Mouse (Mus musculus): ENCODE measurements around the gene Hdac7. TPM values are rescaled to one million over a fixed set of nuclear protein-coding genes. Genes with fewer than 3 reads are reported as not detected.

The Hdac7 gene
- total and polyA plus RNA-seq, 3 experiments = 23.7 to 61.8 (median 25.7) TPM

DNA sequence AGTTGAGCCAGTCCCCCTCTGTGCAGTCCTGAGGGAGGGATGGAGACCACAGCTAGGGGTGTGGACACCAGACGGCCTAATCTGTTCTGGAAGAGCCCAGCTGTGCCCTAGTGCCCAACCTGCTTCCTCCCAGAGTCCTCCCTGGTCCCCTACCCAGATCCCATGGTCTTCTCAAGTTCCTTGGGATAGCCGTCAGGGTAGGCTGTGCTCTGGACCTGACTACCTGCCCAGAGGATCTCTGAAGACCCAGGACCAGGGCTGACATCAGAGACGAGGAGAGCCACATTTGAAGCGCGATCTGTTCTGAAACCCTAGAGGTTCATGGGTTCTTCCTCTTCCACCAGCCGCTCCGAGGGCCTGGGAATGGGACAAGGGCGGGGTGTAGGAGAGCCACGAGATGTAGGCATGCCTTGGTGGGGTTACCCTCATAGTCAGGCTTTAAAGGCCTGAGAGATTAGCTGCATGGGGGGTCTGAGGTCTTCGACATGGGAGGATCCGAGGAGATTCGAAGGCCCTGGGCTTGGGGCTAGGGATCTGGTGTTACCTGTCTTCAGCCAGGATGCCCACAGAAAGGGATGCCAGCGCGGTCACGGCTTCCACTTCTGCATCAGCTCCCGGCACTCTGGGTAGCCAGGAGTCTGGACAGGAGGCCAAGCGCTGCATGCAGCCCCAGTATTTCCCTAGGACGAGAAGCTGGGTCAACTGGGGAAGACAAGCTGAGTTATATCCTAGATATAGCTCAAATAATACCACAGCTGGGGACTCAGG lies 50.7 kb downstream of the Hdac7 start:
- H3K27me3 ChIP-seq (ENCODE audit: control insufficient read depth, insufficient read depth, low read length) = no peaks in the 10 kb centered on the region
- no peaks in the 10 kb centered on the region for H3K36me3 ChIP-seq (ENCODE audit: control insufficient read depth, insufficient read depth, low read length)
- no peaks in the 10 kb centered on the region for H3K79me2 ChIP-seq (replicated peaks; ENCODE audit: control insufficient read depth, insufficient read depth, low read length)
- peaks cover 7% of the 10 kb centered on the region for H3K4me1 ChIP-seq (ENCODE audit: control insufficient read depth, insufficient read depth, low read length)
- 91% methylated on average over 18 of the region's 18 CpGs for WGBS
- no peak for DNase-seq
- intact Hi-C loops (cut with DNase I) = no loop called here
- no peak for TF ChIP-seq CTCF (IDR thresholded peaks at IDR 0.05)
- no peak for TF ChIP-seq EP300 (IDR thresholded peaks at IDR 0.05; ENCODE audit: insufficient read depth, low read depth, low read length)
- no peak for TF ChIP-seq POLR2A (IDR thresholded peaks at IDR 0.05; ENCODE audit: insufficient read depth, low read depth, low read length)
- H3K27ac ChIP-seq = no peak overlapping the region
- no peak overlapping the region for H3K4me3 ChIP-seq
- no peak overlapping the region for H3K9ac ChIP-seq (ENCODE audit: low read depth, low read length)

DNA sequence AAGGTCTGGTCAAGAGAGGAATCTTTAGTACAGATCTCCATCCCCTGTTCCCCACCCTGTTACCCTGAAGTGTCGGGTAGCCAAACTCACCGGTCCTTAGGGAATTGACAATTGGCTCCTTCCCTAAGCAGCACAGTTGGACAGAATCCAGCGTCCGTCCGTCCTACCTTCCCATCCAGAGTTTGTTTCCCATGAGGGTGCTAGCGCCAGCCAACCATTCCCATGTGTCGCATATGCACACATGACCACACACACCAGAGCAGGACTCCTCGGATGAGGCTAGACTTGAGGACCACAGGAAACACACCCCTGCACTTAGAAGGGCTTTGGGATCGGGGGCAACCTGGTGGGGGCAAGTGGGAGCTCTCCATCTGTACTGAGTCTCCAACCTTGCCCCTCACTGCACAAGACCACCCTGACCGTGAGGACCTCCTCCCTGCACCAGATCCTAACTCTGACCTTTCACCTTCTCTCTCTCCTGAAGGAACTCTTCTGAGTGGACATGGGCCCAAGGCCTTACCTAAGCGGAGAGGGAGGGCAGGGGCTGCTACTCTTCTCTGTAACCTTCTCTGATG lies 53.1 kb downstream of the Hdac7 start:
- Histone ChIP-seq H3K27ac (no peak overlapping the region), H3K9ac (ENCODE audit: low read depth, low read length) (no peak overlapping the region), H3K36me3 (ENCODE audit: control insufficient read depth, insufficient read depth, low read length) (no peaks in the 10 kb centered on the region), H3K79me2 (replicated peaks; ENCODE audit: control insufficient read depth, insufficient read depth, low read length) (no peaks in the 10 kb centered on the region), H3K27me3 (ENCODE audit: control insufficient read depth, insufficient read depth, low read length) (no peaks in the 10 kb centered on the region), H3K4me1 (ENCODE audit: control insufficient read depth, insufficient read depth, low read length) (peaks cover 19% of the 10 kb centered on the region), H3K4me3 (no peak overlapping the region)
- WGBS = 53% methylated on average over 11 of the region's 11 CpGs
- DNase-seq = peak in 1 of 2 experiments; percentile 41
- intact Hi-C loops (cut with DNase I) = loop anchor here (2.0 kb wide), 1 partner anchor 16 kb away; no protein-coding TSS in a partner anchor
- no peak for TF ChIP-seq EP300 (IDR thresholded peaks at IDR 0.05; ENCODE audit: insufficient read depth, low read depth, low read length)
- TF ChIP-seq CTCF (IDR thresholded peaks at IDR 0.05) = no peak
- no peak for TF ChIP-seq POLR2A (IDR thresholded peaks at IDR 0.05; ENCODE audit: insufficient read depth, low read depth, low read length)

DNA sequence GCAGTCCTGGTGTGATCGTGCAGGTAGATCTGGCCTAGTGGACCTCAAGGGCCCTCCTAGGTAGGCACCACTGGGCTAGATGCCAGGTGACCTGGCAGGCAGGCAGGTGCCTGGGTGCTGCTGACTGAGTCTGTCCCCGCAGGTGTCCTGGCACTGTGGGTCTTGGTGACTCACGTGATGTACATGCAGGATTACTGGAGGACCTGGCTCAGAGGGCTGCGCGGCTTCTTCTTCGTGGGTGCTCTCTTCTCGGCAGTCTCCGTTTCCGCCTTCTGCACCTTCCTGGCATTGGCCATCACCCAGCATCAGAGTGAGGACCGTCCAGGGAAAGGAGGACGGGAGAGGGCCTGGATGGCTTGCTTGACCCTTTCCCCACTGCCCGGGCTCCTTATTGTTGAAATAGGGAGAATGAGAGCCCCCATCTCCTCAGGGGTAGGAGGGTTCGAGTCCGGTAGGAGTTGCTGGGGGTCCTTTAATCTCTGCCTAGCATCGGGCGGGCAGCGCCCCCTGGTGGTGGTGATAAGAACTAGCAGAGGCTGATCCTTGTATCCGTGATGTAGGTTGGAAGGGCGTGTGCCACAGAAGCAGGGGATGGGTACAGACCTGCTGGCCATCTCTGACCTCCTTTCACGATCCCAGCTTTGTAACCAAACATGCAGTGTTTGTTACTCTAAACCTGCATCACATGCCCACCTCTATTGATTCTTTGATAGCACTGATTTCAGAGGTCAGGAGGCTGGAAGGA lies 54.4 kb downstream of the Hdac7 start:
- no peak overlapping the region for H3K4me3 ChIP-seq
- peaks cover 25% of the 10 kb centered on the region for H3K4me1 ChIP-seq (ENCODE audit: control insufficient read depth, insufficient read depth, low read length)
- WGBS = 46% methylated on average over 20 of the region's 20 CpGs
- DNase-seq = peak; percentile 61 to 74
- H3K36me3 ChIP-seq (ENCODE audit: control insufficient read depth, insufficient read depth, low read length) = no peaks in the 10 kb centered on the region
- intact Hi-C loops (cut with DNase I) = loop anchor here (2.0 to 5.0 kb wide), 2 partner anchors 17 to 172 kb away; partner anchors contain the start of gene Tmem106c
- H3K27ac ChIP-seq = peak overlapping the region; percentile 58; the same call in 1 of the 2 replicates
- H3K79me2 ChIP-seq (replicated peaks; ENCODE audit: control insufficient read depth, insufficient read depth, low read length) = no peaks in the 10 kb centered on the region
- no peaks in the 10 kb centered on the region for H3K27me3 ChIP-seq (ENCODE audit: control insufficient read depth, insufficient read depth, low read length)
- TF ChIP-seq EP300 (IDR thresholded peaks at IDR 0.05; ENCODE audit: insufficient read depth, low read depth, low read length) = 0 out of 2 replicates have a peak, but pooled peaks have one; percentile 60
- TF ChIP-seq POLR2A (IDR thresholded peaks at IDR 0.05; ENCODE audit: insufficient read depth, low read depth, low read length) = peak; percentile 34; the same call in 1 of the 2 replicates
- peak; percentile 95; the same call in 1 of the 2 replicates for TF ChIP-seq CTCF (IDR thresholded peaks at IDR 0.05)
- H3K9ac ChIP-seq (ENCODE audit: low read depth, low read length) = no peak overlapping the region

DNA sequence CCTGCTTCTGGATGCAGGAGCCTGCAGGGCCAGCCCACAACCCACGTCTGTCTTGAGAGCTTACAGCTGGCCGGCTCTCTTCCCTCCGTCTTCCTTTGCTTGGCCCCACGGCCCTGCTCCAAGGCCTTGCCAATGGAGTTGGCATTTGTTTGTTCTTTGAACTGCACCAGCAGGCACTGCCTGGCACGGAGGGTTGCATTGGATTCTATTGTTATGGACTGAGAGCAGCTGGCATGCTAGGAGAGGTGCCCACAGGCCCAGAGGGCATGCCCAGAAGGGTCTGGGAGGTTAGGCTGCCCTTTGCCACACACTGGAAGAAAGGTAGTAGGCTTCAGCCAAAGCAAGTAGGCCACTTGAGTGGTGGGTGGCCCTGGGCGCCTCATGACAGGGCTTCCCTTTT lies 55.5 kb downstream of the Hdac7 start:
- intact Hi-C loops (cut with DNase I) = loop anchor here (5.0 kb wide), 1 partner anchor 173 kb away; the partner anchor contains the start of gene Tmem106c
- Histone ChIP-seq H3K27me3 (ENCODE audit: control insufficient read depth, insufficient read depth, low read length) (no peaks in the 10 kb centered on the region), H3K36me3 (ENCODE audit: control insufficient read depth, insufficient read depth, low read length) (no peaks in the 10 kb centered on the region), H3K9ac (ENCODE audit: low read depth, low read length) (no peak overlapping the region), H3K4me3 (no peak overlapping the region), H3K27ac (peak overlapping the region; percentile 58; the same call in 1 of the 2 replicates), H3K4me1 (ENCODE audit: control insufficient read depth, insufficient read depth, low read length) (peaks cover 26% of the 10 kb centered on the region), H3K79me2 (replicated peaks; ENCODE audit: control insufficient read depth, insufficient read depth, low read length) (no peaks in the 10 kb centered on the region)
- DNase-seq = peak; percentile 49 to 56
- TF ChIP-seq CTCF (IDR thresholded peaks at IDR 0.05) (no peak), EP300 (IDR thresholded peaks at IDR 0.05; ENCODE audit: insufficient read depth, low read depth, low read length) (no peak), POLR2A (IDR thresholded peaks at IDR 0.05; ENCODE audit: insufficient read depth, low read depth, low read length) (no peak)
- 21% methylated on average over 6 of the region's 6 CpGs for WGBS

DNA sequence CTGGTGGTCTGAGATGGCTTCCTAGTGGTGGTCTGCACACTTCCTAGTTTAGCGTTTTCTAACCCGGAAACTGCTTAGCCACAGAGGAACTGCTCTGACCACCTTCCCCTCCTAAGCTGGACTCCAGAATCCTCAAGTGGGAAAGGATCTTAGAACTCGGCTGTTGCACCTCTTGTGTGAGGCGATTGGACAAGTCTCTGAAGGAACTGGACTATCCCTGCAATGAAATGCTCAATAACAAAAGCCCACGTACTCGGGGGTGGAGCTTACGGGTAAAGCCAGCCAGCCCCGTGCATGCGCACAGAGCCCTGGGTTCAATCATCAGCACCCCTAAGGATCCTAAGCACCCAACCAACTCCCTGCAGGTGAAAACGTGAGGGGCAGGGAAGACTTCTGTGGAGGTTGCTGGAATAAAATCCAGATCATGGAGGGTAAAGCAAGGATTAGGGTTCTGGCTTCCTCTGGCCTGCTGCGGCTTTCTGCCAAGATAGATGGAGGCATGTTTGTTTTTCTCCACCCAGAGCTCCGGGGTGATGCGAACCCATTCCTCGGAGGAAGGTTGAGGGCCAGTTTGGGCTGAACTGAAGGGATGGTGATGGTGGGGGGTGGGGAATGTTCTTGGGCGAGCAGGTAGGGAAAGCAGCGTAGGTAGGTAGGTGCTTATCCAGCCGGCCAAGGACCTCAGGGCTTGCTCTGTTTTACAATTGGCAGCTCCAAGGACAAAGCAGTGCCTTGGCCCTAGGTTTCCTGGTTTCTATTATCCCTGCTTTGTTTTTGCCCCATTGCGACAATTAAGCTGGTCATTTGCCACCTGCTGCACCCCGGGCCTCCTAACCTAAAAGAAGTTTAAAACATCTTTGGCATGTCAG lies 56.3 kb downstream of the Hdac7 start:
- 52% methylated on average over 19 of the region's 19 CpGs for WGBS

More for the DNA sequence above, 56.3 kb downstream of the Hdac7 start:
- Histone ChIP-seq H3K9ac (ENCODE audit: low read depth, low read length) (no peak overlapping the region), H3K4me3 (no peak overlapping the region), H3K27ac (peak overlapping the region; percentile 36), H3K4me1 (ENCODE audit: control insufficient read depth, insufficient read depth, low read length) (peaks cover 26% of the 10 kb centered on the region), H3K36me3 (ENCODE audit: control insufficient read depth, insufficient read depth, low read length) (no peaks in the 10 kb centered on the region), H3K79me2 (replicated peaks; ENCODE audit: control insufficient read depth, insufficient read depth, low read length) (no peaks in the 10 kb centered on the region), H3K27me3 (ENCODE audit: control insufficient read depth, insufficient read depth, low read length) (no peaks in the 10 kb centered on the region)
- peak; percentile 40; the same call in 1 of the 2 replicates for TF ChIP-seq POLR2A (IDR thresholded peaks at IDR 0.05; ENCODE audit: insufficient read depth, low read depth, low read length)
- no peak for TF ChIP-seq CTCF (IDR thresholded peaks at IDR 0.05)
- TF ChIP-seq EP300 (IDR thresholded peaks at IDR 0.05; ENCODE audit: insufficient read depth, low read depth, low read length) = no peak
- intact Hi-C loops (cut with DNase I) = loop anchor here (5.0 kb wide), 1 partner anchor 174 kb away; the partner anchor contains the start of gene Tmem106c
- peak in 1 of 2 experiments; percentile 33 for DNase-seq
